Mouse (Mus musculus) C2C12 (cell line): ENCODE results near the gene Trim6. TPM values are rescaled to one million over a fixed set of nuclear protein-coding genes. Genes with fewer than 3 reads are reported as not detected.
"Not testable (repeated sequence)": the region's sequence is repeated elsewhere in the genome, so short reads cannot be mapped to it uniquely, and the experiment has no call there.

Experiments used
- H3K27me3 ChIP-seq: one replicate; pipeline ENCODE4 v1.6.1; 2011; ENCODE audit not compliant: control insufficient read depth, insufficient read depth, insufficient read length
- H3K36me3 ChIP-seq: one replicate; pipeline ENCODE4 v1.6.1; 2011; ENCODE audit not compliant: control insufficient read depth, insufficient read depth
- H3K4me3 ChIP-seq: one replicate; pipeline ENCODE4 v1.5.1; 2011; ENCODE audit warnings: mild to moderate bottlenecking, control low read depth; ENCODE audit not compliant: poor library complexity, insufficient read depth, severe bottlenecking
- H3K79me2 ChIP-seq: one replicate; pipeline ENCODE4 v1.6.1; 2011; ENCODE audit not compliant: control insufficient read depth, insufficient read depth
- H3K79me3 ChIP-seq: one replicate; pipeline ENCODE4 v1.6.1; 2011; ENCODE audit warnings: low read depth, control low read depth
- H3ac ChIP-seq: one replicate; pipeline ENCODE3; 2011; ENCODE audit warnings: low read depth; ENCODE audit not compliant: control insufficient read depth, insufficient read length
- CEBPB ChIP-seq: IDR thresholded peaks from one replicate; pipeline ENCODE4 v1.6.1; 2011; ENCODE audit warnings: low read depth, mild to moderate bottlenecking, control low read depth, moderate library complexity
- CTCF ChIP-seq: IDR thresholded peaks from one replicate; pipeline ENCODE4 v1.5.1; 2011; ENCODE audit not compliant: control insufficient read depth, insufficient read depth, insufficient read length
- FOSL1 ChIP-seq: IDR thresholded peaks from one replicate; pipeline ENCODE4 v1.8.0; 2011; ENCODE audit warnings: mild to moderate bottlenecking, low read length; ENCODE audit not compliant: poor library complexity, insufficient read depth, severe bottlenecking
- MAX ChIP-seq: IDR thresholded peaks from one replicate; pipeline ENCODE4 v1.6.1; 2011; ENCODE audit warnings: mild to moderate bottlenecking, control low read depth
- MYOD1 ChIP-seq: IDR thresholded peaks from one replicate; pipeline ENCODE4 v1.6.1; 2011; ENCODE audit warnings: low read depth; ENCODE audit not compliant: control insufficient read depth, insufficient read length
- MYOG ChIP-seq: IDR thresholded peaks from one replicate; pipeline ENCODE4 v1.6.1; 2011; ENCODE audit not compliant: control insufficient read depth, insufficient read length; ENCODE audit errors: extremely low read depth
- USF1 ChIP-seq: IDR thresholded peaks from one replicate; pipeline ENCODE4 v1.6.1; 2011; ENCODE audit warnings: low read depth, mild to moderate bottlenecking, control low read depth, moderate library complexity
- polyA plus RNA-seq: library from polyadenylated mRNA; unstranded; fragments of >200 nt; fragmentation: generic; extraction: Trizol; gene quantifications from one replicate; pipeline ENCODE4 v1.2.1, GENCODE M21; 2012; ENCODE audit warnings: missing spikeins

Gene Trim6
- polyA plus RNA-seq, 1 experiment: 0.05 TPM

GRCm38 (mm10) chr7:104217881-104218280 lies 712 bp upstream of the Trim6 start:
- no peak overlapping the region for H3K4me3 ChIP-seq
- TF ChIP-seq FOSL1: no peak
- no peak for TF ChIP-seq MYOG
- no peak for TF ChIP-seq CEBPB
- TF ChIP-seq MYOD1: no peak
- TF ChIP-seq CTCF: no peak
- no peak for TF ChIP-seq USF1
- no peak for TF ChIP-seq MAX

GRCm38 (mm10) chr7:104231203-104231602 lies 12.6 kb downstream of the Trim6 start:
- Histone ChIP-seq H3ac (no peak overlapping the region), H3K27me3 (no peaks in the 10 kb centered on the region), H3K36me3 (no peaks in the 10 kb centered on the region), H3K4me3 (no peak overlapping the region), H3K79me3 (no peaks in the 10 kb centered on the region), H3K79me2 (no peaks in the 10 kb centered on the region)
- TF ChIP-seq MYOD1 (no peak), CTCF (no peak), CEBPB (no peak), USF1 (no peak), MYOG (no peak), MAX (no peak), FOSL1 (no peak)

More at GRCm38 (mm10) chr7:104217881-104218280, 712 bp upstream of the Trim6 start:
- H3K36me3 ChIP-seq: no peaks in the 10 kb centered on the region
- H3K79me3 ChIP-seq: no peaks in the 10 kb centered on the region
- no peak overlapping the region for H3ac ChIP-seq
- H3K27me3 ChIP-seq: no peaks in the 10 kb centered on the region
- H3K79me2 ChIP-seq: no peaks in the 10 kb centered on the region

GRCm38 (mm10) chr7:104240857-104241256 lies 22.3 kb downstream of the Trim6 start:
- Histone ChIP-seq H3K36me3 (no peaks in the 10 kb centered on the region), H3K4me3 (no peak overlapping the region), H3ac (no peak overlapping the region), H3K79me3 (no peaks in the 10 kb centered on the region), H3K27me3 (no peaks in the 10 kb centered on the region), H3K79me2 (no peaks in the 10 kb centered on the region)
- TF ChIP-seq MYOD1 (no peak), CEBPB (no peak), MAX (no peak), CTCF (no peak), MYOG (no peak), USF1 (no peak), FOSL1 (no peak)

- H3K27me3 ChIP-seq: no peaks in the 10 kb centered on the region
- H3ac ChIP-seq: no peak overlapping the region
- no peaks in the 10 kb centered on the region for H3K36me3 ChIP-seq
- no peak overlapping the region for H3K4me3 ChIP-seq
- no peaks in the 10 kb centered on the region for H3K79me3 ChIP-seq
- no peaks in the 10 kb centered on the region for H3K79me2 ChIP-seq
- TF ChIP-seq MAX: no peak
- TF ChIP-seq FOSL1: no peak
- TF ChIP-seq USF1: no peak
- no peak for TF ChIP-seq CEBPB
- TF ChIP-seq MYOG: no peak
- no peak for TF ChIP-seq CTCF
- no peak for TF ChIP-seq MYOD1
Measured at GRCm38 (mm10) chr7:104243616-104244015, 25.0 kb downstream of the Trim6 start.

GRCm38 (mm10) chr7:104244287-104245181 lies 25.9 kb downstream of the Trim6 start, which contains the start of gene Trim34a:
Gene Trim34a, plus strand, starts transcription at chr7:104244457.
- Histone ChIP-seq H3K27me3 (no peaks in the 10 kb centered on the region), H3K4me3 (peak within 1 kb of the TSS; percentile 25), H3K36me3 (no peaks in the 10 kb centered on the region), H3K79me3 (no peaks in the 10 kb centered on the region), H3ac (no peak within 1 kb of the TSS), H3K79me2 (no peaks in the 10 kb centered on the region)
- TF ChIP-seq MYOD1 (no peak), CTCF (no peak), FOSL1 (no peak), CEBPB (no peak), MYOG (no peak), USF1 (no peak), MAX (no peak)

GRCm38 (mm10) chr7:104260380-104260779 lies 41.8 kb downstream of the Trim6 start:
- not testable (repeated sequence) for H3ac ChIP-seq, H3K27me3 ChIP-seq, H3K36me3 ChIP-seq, H3K79me2 ChIP-seq, H3K79me3 ChIP-seq, H3K4me3 ChIP-seq

GRCm38 (mm10) chr7:104265335-104265734 lies 46.7 kb downstream of the Trim6 start:
- not testable (repeated sequence) for H3K36me3 ChIP-seq, H3K79me2 ChIP-seq, H3K79me3 ChIP-seq, H3ac ChIP-seq, H3K4me3 ChIP-seq, H3K27me3 ChIP-seq

GRCm38 (mm10) chr7:104279361-104279760 lies 60.8 kb downstream of the Trim6 start:
- H3ac ChIP-seq, H3K36me3 ChIP-seq, H3K27me3 ChIP-seq, H3K79me2 ChIP-seq, H3K4me3 ChIP-seq, H3K79me3 ChIP-seq: not testable (repeated sequence)
